Mouse (Mus musculus): Measurements from ENCODE around the gene Pigc.

Gene Pigc

GRCm38 (mm10) chr1:162009086-162009485, 40.1 kb downstream of the Pigc start:
- no peak for DNase-seq

GRCm38 (mm10) chr1:162011523-162012245, 42.7 kb downstream of the Pigc start:
- DNase-seq = no peak

GRCm38 (mm10) chr1:162013561-162013960, 44.6 kb downstream of the Pigc start:
- no peak for DNase-seq

GRCm38 (mm10) chr1:162015247-162015862, 46.4 kb downstream of the Pigc start:
- DNase-seq = no peak

GRCm38 (mm10) chr1:162016982-162017381, 48.0 kb downstream of the Pigc start:
- DNase-seq = no peak

- DNase-seq = no peak
These were observed 49.1 kb downstream of the Pigc start for GRCm38 (mm10) chr1:162017975-162018600.

- no peak for DNase-seq
These were observed 49.6 kb downstream of the Pigc start for GRCm38 (mm10) chr1:162018601-162018977.

- DNase-seq = no peak
These were observed 51.3 kb downstream of the Pigc start for GRCm38 (mm10) chr1:162020303-162020731.

- DNase-seq = no peak
These were observed 51.8 kb downstream of the Pigc start for GRCm38 (mm10) chr1:162020766-162021165.

Measured in spleen, adult 18-20 months (tissue).